Mouse (Mus musculus) megakaryocyte, embryonic 14.5 days (primary cell): ENCODE results near the gene Cog1.

Source experiments
- FLI1 ChIP-seq: IDR thresholded peaks from 2 replicates; pipeline ENCODE4 v1.6.1; 2012; ENCODE audit warnings: low read length, inconsistent platforms, mixed read lengths
- GATA1 ChIP-seq: IDR thresholded peaks from 3 replicates; pipeline ENCODE4 v1.6.1; 2012; ENCODE audit warnings: mixed read lengths, low read length, inconsistent platforms, borderline replicate concordance

- TF ChIP-seq GATA1 = no peak
- TF ChIP-seq FLI1 = no peak
Measured at GRCm38 (mm10) chr11:113607556-113607955, 41.4 kb upstream of the Cog1 start.
